Mouse (Mus musculus) ES-E14 (cell line): ENCODE results near the gene Fzr1.

Source experiments
- HCFC1 ChIP-seq: IDR thresholded peaks from 2 replicates; pipeline ENCODE4 v1.6.1; 2012; ENCODE audit warnings: low read length, inconsistent platforms, borderline replicate concordance; ENCODE audit not compliant: insufficient read depth
- MAFK ChIP-seq: IDR thresholded peaks from 2 replicates; pipeline ENCODE4 v1.6.1; 2014; ENCODE audit warnings: mild to moderate bottlenecking, low read depth, low read length, inconsistent platforms; ENCODE audit not compliant: insufficient read depth
- ZC3H11A ChIP-seq: IDR thresholded peaks from 2 replicates; pipeline ENCODE4 v1.6.1; 2012; ENCODE audit warnings: low read depth, mild to moderate bottlenecking, inconsistent platforms, low read length, borderline replicate concordance

DNA sequence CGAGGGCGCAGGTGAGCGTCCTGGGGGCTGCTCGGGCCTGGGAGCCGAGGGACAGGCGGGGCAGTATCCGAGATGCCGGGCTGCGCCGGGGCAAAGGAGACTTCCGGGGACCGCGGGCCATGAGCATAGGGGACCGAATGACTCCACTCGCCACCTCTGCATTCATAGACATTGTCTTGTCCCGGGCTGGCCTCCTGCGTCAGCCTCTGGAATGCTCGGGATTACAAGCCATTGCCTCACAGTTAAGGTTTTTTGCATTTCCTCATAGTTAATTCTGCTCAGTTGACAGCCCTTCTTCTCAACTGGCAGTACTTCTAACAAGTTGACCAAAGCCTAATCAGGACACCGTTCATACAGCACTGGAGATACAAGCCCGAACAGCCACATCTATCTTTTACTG lies 56.9 kb downstream of the Fzr1 start:
- TF ChIP-seq MAFK (no peak), HCFC1 (no peak), ZC3H11A (no peak)
